Mouse (Mus musculus) olfactory bulb, adult 2 months (tissue): Measurements from ENCODE around the gene Gm20671. TPM values are rescaled to one million over a fixed set of nuclear protein-coding genes. Genes with fewer than 3 reads are reported as not detected.
"Not testable (repeated sequence)": the region's sequence is repeated elsewhere in the genome, so short reads cannot be mapped to it uniquely, and the experiment has no call there.

Experiments used
- H3K27ac ChIP-seq: fragments of 200-500 bp; 2 replicates; pipeline ENCODE4 v1.5.1; 2012; ENCODE audit warnings: low read depth, low read length; ENCODE audit not compliant: insufficient read depth
- H3K4me1 ChIP-seq: fragments of 200-500 bp; 2 replicates; pipeline ENCODE4 v1.6.1; 2012; ENCODE audit warnings: low read length; ENCODE audit not compliant: control insufficient read depth, insufficient read depth
- H3K4me3 ChIP-seq: fragments of 200-500 bp; 2 replicates; pipeline ENCODE4 v1.5.1; 2012; ENCODE audit warnings: mild to moderate bottlenecking, low read depth, low read length, moderate library complexity; ENCODE audit not compliant: insufficient read depth
- CTCF ChIP-seq: fragments of 200-500 bp; IDR thresholded peaks from 2 replicates; pipeline ENCODE4 v1.5.1; 2012; ENCODE audit warnings: low read depth, mild to moderate bottlenecking, low read length, moderate library complexity; ENCODE audit not compliant: insufficient read depth
- POLR2A ChIP-seq: fragments of 200-500 bp; IDR thresholded peaks from 2 replicates; pipeline ENCODE4 v1.6.1; 2012; ENCODE audit warnings: mild to moderate bottlenecking, low read depth, low read length, moderate library complexity; ENCODE audit not compliant: insufficient read depth
- WGBS: fragments of 180-500 bp; shearing (Covaris S2); methylation state at CpG from one replicate; pipeline ENCODE4 v1.1.7; 2018; 5-methylcytosine and 5-hydroxymethylcytosine counted together
- polyA plus RNA-seq: library from polyadenylated mRNA; stranded (reverse); fragments of >200 nt; gene quantifications from 2 replicates; pipeline ENCODE4 v1.2.4, GENCODE M21; 2012; ENCODE audit warnings: low replicate concordance; ENCODE audit not compliant: missing spikeins, insufficient read depth, insufficient read length

The Gm20671 gene
- polyA plus RNA-seq, 1 experiment = not detected

GRCm38 (mm10) chr5:32745705-32746655 lies 80.9 kb downstream of the Gm20671 start:
- Histone ChIP-seq H3K27ac (peak overlapping the region; percentile 24; the same call in 1 of the 2 replicates), H3K4me1 (peaks cover 33% of the 10 kb centered on the region), H3K4me3 (peak overlapping the region; percentile 38)
- TF ChIP-seq CTCF (no peak), POLR2A (no peak)
- 16% methylated on average over 10 of the region's 10 CpGs for WGBS

GRCm38 (mm10) chr5:32742149-32742548 lies 84.8 kb downstream of the Gm20671 start:
- peak overlapping the region; percentile 38 for H3K4me3 ChIP-seq
- no peak for TF ChIP-seq POLR2A
- no peak for TF ChIP-seq CTCF
- peak overlapping the region; percentile 90 for H3K27ac ChIP-seq
- WGBS = 17% methylated on average over 9 of the region's 9 CpGs
- peaks cover 40% of the 10 kb centered on the region for H3K4me1 ChIP-seq

- peak overlapping the region; percentile 38; the same call in 1 of the 2 replicates for H3K4me3 ChIP-seq
- H3K27ac ChIP-seq = peak overlapping the region; percentile 90
- WGBS = 44% methylated on average over 4 of the region's 4 CpGs
- H3K4me1 ChIP-seq = peaks cover 38% of the 10 kb centered on the region
These were observed 85.5 kb downstream of the Gm20671 start for GRCm38 (mm10) chr5:32741377-32741776.

- H3K4me3 ChIP-seq = not testable (repeated sequence)
- Histone ChIP-seq H3K4me1 (peaks cover 33% of the 10 kb centered on the region), H3K27ac (peak overlapping the region; percentile 75)
- WGBS = 32% methylated on average over 8 of the region's 8 CpGs
These were observed 86.1 kb downstream of the Gm20671 start for GRCm38 (mm10) chr5:32740850-32741249.

GRCm38 (mm10) chr5:32740138-32740537 lies 86.8 kb downstream of the Gm20671 start:
- H3K4me1 ChIP-seq = peaks cover 28% of the 10 kb centered on the region
- H3K27ac ChIP-seq = no peak overlapping the region
- TF ChIP-seq POLR2A = no peak
- no peak for TF ChIP-seq CTCF
- no peak overlapping the region for H3K4me3 ChIP-seq
- 77% methylated on average over 3 of the region's 3 CpGs for WGBS

- WGBS = 84% methylated on average over 3 of the region's 3 CpGs
- H3K4me1 ChIP-seq = peaks cover 15% of the 10 kb centered on the region
- not testable (repeated sequence) for H3K27ac ChIP-seq, H3K4me3 ChIP-seq
These were observed 90.1 kb downstream of the Gm20671 start for GRCm38 (mm10) chr5:32736770-32737169.

- 89% methylated on average over 6 of the region's 6 CpGs for WGBS
- Histone ChIP-seq H3K4me3 (no peak overlapping the region), H3K27ac (no peak overlapping the region), H3K4me1 (peaks cover 7% of the 10 kb centered on the region)
- no peak for TF ChIP-seq POLR2A
- no peak for TF ChIP-seq CTCF
These were observed 91.1 kb downstream of the Gm20671 start for GRCm38 (mm10) chr5:32735779-32736178.

GRCm38 (mm10) chr5:32733892-32734291 lies 93.0 kb downstream of the Gm20671 start:
- WGBS = 96% methylated on average over 6 of the region's 6 CpGs
- H3K4me3 ChIP-seq, H3K4me1 ChIP-seq, H3K27ac ChIP-seq: not testable (repeated sequence)

GRCm38 (mm10) chr5:32728851-32729250 lies 98.1 kb downstream of the Gm20671 start:
- no peak for TF ChIP-seq POLR2A
- TF ChIP-seq CTCF = no peak
- Histone ChIP-seq H3K4me1 (no peaks in the 10 kb centered on the region), H3K27ac (no peak overlapping the region), H3K4me3 (no peak overlapping the region)
- 91% methylated on average over 8 of the region's 8 CpGs for whole genome bisulfite sequencing

GRCm38 (mm10) chr5:32728300-32728699 lies 98.6 kb downstream of the Gm20671 start:
- Histone ChIP-seq H3K4me3 (no peak overlapping the region), H3K27ac (no peak overlapping the region), H3K4me1 (no peaks in the 10 kb centered on the region)
- no peak for TF ChIP-seq CTCF
- no peak for TF ChIP-seq POLR2A
- 90% methylated on average over 7 of the region's 7 CpGs for WGBS

GRCm38 (mm10) chr5:32725397-32725796 lies 101.5 kb downstream of the Gm20671 start:
- 73% methylated on average over 3 of the region's 3 CpGs for WGBS
- not testable (repeated sequence) for H3K4me1 ChIP-seq, H3K27ac ChIP-seq, H3K4me3 ChIP-seq
